Mouse (Mus musculus) cerebellum, adult 2 months (tissue): ENCODE measurements around the gene Tceal9.

Source experiments
- CTCF ChIP-seq: fragments of 200-500 bp; IDR thresholded peaks from 2 replicates; pipeline ENCODE4 v1.5.1; 2011; ENCODE audit warnings: low read depth, mild to moderate bottlenecking, control low read depth, low read length, moderate library complexity, borderline replicate concordance; ENCODE audit not compliant: insufficient read depth
- POLR2A ChIP-seq: fragments of 200-500 bp; IDR thresholded peaks from 2 replicates; pipeline ENCODE4 v1.6.1; 2011; ENCODE audit warnings: low read length, control low read depth, borderline replicate concordance; ENCODE audit not compliant: insufficient read depth

DNA sequence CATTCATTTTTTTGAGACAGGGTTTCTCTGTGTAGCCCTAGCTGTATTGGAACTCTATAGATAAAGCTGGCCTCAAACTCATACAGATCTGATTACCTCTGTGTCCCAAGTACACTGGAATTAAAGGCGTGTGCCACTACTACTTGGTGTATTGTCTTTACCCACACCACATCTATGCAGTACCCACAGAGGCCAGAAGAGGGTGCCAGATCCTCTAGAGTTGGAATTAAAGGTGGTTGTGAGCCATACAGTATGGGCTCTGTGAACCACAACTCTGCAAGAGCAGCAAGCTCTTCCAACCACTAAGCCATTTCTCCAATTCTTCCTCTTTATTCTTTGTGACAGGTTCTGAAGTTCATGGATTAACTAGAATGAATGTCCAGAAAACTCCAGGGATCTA, 48.0 kb upstream of the Tceal9 start:
- TF ChIP-seq CTCF (peak; percentile 32; the same call in 1 of the 2 replicates), POLR2A (no peak)
